Mouse (Mus musculus) C2C12 (cell line): ENCODE data around the gene Cbarp. TPM values are rescaled to one million over a fixed set of nuclear protein-coding genes. Genes with fewer than 3 reads are reported as not detected.

Experiments used
- H3K27me3 ChIP-seq: one replicate; pipeline ENCODE4 v1.6.1; 2011; ENCODE audit not compliant: control insufficient read depth, insufficient read depth, insufficient read length
- H3K36me3 ChIP-seq: one replicate; pipeline ENCODE4 v1.6.1; 2011; ENCODE audit not compliant: control insufficient read depth, insufficient read depth
- H3K4me3 ChIP-seq: one replicate; pipeline ENCODE4 v1.5.1; 2011; ENCODE audit warnings: mild to moderate bottlenecking, control low read depth; ENCODE audit not compliant: poor library complexity, insufficient read depth, severe bottlenecking
- H3K79me2 ChIP-seq: one replicate; pipeline ENCODE4 v1.6.1; 2011; ENCODE audit not compliant: control insufficient read depth, insufficient read depth
- H3K79me3 ChIP-seq: one replicate; pipeline ENCODE4 v1.6.1; 2011; ENCODE audit warnings: low read depth, control low read depth
- H3ac ChIP-seq: one replicate; pipeline ENCODE3; 2011; ENCODE audit warnings: low read depth; ENCODE audit not compliant: control insufficient read depth, insufficient read length
- CEBPB ChIP-seq: IDR thresholded peaks from one replicate; pipeline ENCODE4 v1.6.1; 2011; ENCODE audit warnings: low read depth, mild to moderate bottlenecking, control low read depth, moderate library complexity
- CTCF ChIP-seq: IDR thresholded peaks from one replicate; pipeline ENCODE4 v1.5.1; 2011; ENCODE audit not compliant: control insufficient read depth, insufficient read depth, insufficient read length
- FOSL1 ChIP-seq: IDR thresholded peaks from one replicate; pipeline ENCODE4 v1.8.0; 2011; ENCODE audit warnings: mild to moderate bottlenecking, low read length; ENCODE audit not compliant: poor library complexity, insufficient read depth, severe bottlenecking
- MAX ChIP-seq: IDR thresholded peaks from one replicate; pipeline ENCODE4 v1.6.1; 2011; ENCODE audit warnings: mild to moderate bottlenecking, control low read depth
- MYOD1 ChIP-seq: IDR thresholded peaks from one replicate; pipeline ENCODE4 v1.6.1; 2011; ENCODE audit warnings: low read depth; ENCODE audit not compliant: control insufficient read depth, insufficient read length
- MYOG ChIP-seq: IDR thresholded peaks from one replicate; pipeline ENCODE4 v1.6.1; 2011; ENCODE audit not compliant: control insufficient read depth, insufficient read length; ENCODE audit errors: extremely low read depth
- USF1 ChIP-seq: IDR thresholded peaks from one replicate; pipeline ENCODE4 v1.6.1; 2011; ENCODE audit warnings: low read depth, mild to moderate bottlenecking, control low read depth, moderate library complexity
- polyA plus RNA-seq: library from polyadenylated mRNA; unstranded; fragments of >200 nt; fragmentation: generic; extraction: Trizol; gene quantifications from one replicate; pipeline ENCODE4 v1.2.1, GENCODE M21; 2012; ENCODE audit warnings: missing spikeins

Gene Cbarp
- polyA plus RNA-seq, 1 experiment, result 12.1 TPM

GRCm38 (mm10) chr10:80089146-80089545 is 51.5 kb downstream of the Cbarp start:
- peaks cover 88% of the 10 kb centered on the region for H3K79me2 ChIP-seq
- TF ChIP-seq CTCF (no peak), MAX (no peak), USF1 (no peak), MYOD1 (no peak), FOSL1 (no peak), CEBPB (no peak), MYOG (no peak)
- H3K4me3 ChIP-seq, result no peak overlapping the region
- peaks cover 52% of the 10 kb centered on the region for H3K79me3 ChIP-seq
- no peak overlapping the region for H3ac ChIP-seq
- peaks cover 54% of the 10 kb centered on the region for H3K36me3 ChIP-seq
- no peaks in the 10 kb centered on the region for H3K27me3 ChIP-seq

GRCm38 (mm10) chr10:80087483-80087882 is 53.2 kb downstream of the Cbarp start:
- peaks cover 38% of the 10 kb centered on the region for H3K79me3 ChIP-seq
- no peak for TF ChIP-seq USF1
- no peak for TF ChIP-seq MAX
- no peak for TF ChIP-seq CEBPB
- no peak for TF ChIP-seq FOSL1
- no peak for TF ChIP-seq MYOG
- no peak for TF ChIP-seq CTCF
- TF ChIP-seq MYOD1, result no peak
- H3ac ChIP-seq, result no peak overlapping the region
- peaks cover 65% of the 10 kb centered on the region for H3K36me3 ChIP-seq
- peaks cover 72% of the 10 kb centered on the region for H3K79me2 ChIP-seq
- H3K4me3 ChIP-seq, result no peak overlapping the region
- H3K27me3 ChIP-seq, result no peaks in the 10 kb centered on the region

- H3K36me3 ChIP-seq, result peaks cover 71% of the 10 kb centered on the region
- no peak overlapping the region for H3K4me3 ChIP-seq
- TF ChIP-seq MYOD1, result no peak
- TF ChIP-seq FOSL1, result no peak
- TF ChIP-seq CTCF, result no peak
- TF ChIP-seq CEBPB, result no peak
- TF ChIP-seq USF1, result no peak
- no peak for TF ChIP-seq MAX
- no peak for TF ChIP-seq MYOG
- H3K79me2 ChIP-seq, result peaks cover 65% of the 10 kb centered on the region
- peaks cover 34% of the 10 kb centered on the region for H3K79me3 ChIP-seq
- no peaks in the 10 kb centered on the region for H3K27me3 ChIP-seq
- no peak overlapping the region for H3ac ChIP-seq
These were observed 53.8 kb downstream of the Cbarp start for GRCm38 (mm10) chr10:80086847-80087246.

- Histone ChIP-seq H3K79me3 (peaks cover 21% of the 10 kb centered on the region), H3K36me3 (peaks cover 75% of the 10 kb centered on the region), H3K79me2 (peaks cover 46% of the 10 kb centered on the region), H3ac (no peak overlapping the region), H3K27me3 (no peaks in the 10 kb centered on the region), H3K4me3 (no peak overlapping the region)
- TF ChIP-seq CEBPB (no peak), CTCF (no peak), MAX (no peak), MYOD1 (no peak), USF1 (no peak), FOSL1 (no peak), MYOG (no peak)
These were observed 55.7 kb downstream of the Cbarp start for GRCm38 (mm10) chr10:80084817-80085487.

- Histone ChIP-seq H3K27me3 (no peaks in the 10 kb centered on the region), H3K79me2 (peaks cover 8% of the 10 kb centered on the region), H3ac (no peak overlapping the region), H3K36me3 (peaks cover 83% of the 10 kb centered on the region), H3K4me3 (no peak overlapping the region), H3K79me3 (peaks cover 3% of the 10 kb centered on the region)
- TF ChIP-seq CTCF (no peak), USF1 (no peak), MYOG (no peak), MAX (no peak), CEBPB (no peak), FOSL1 (no peak), MYOD1 (no peak)
These were observed 59.6 kb downstream of the Cbarp start for GRCm38 (mm10) chr10:80081075-80081474.

Other genes starting within 250 kb of the Cbarp start
- gene Cfd, start 250.0 kb downstream of the Cbarp start, polyA plus RNA-seq, result not detected
- gene Med16, start 231.9 kb downstream of the Cbarp start, polyA plus RNA-seq, result 32.5 TPM
- not detected for gene Gm26602, start 230.0 kb downstream of the Cbarp start, polyA plus RNA-seq
- gene Kiss1r, start 223.9 kb downstream of the Cbarp start, polyA plus RNA-seq, result 0.13 TPM
- gene R3hdm4, start 219.6 kb downstream of the Cbarp start, polyA plus RNA-seq, result 46.7 TPM
- gene Arid3a, start 213.8 kb downstream of the Cbarp start, polyA plus RNA-seq, result 0.74 TPM
- 48.6 TPM for gene Wdr18, start 180.7 kb downstream of the Cbarp start, polyA plus RNA-seq
- gene Grin3b, start 170.1 kb downstream of the Cbarp start, polyA plus RNA-seq, result 0.30 TPM
- 102 TPM for gene Tmem259, start 156.5 kb downstream of the Cbarp start, polyA plus RNA-seq
- 437 TPM for gene Cnn2, start 152.3 kb downstream of the Cbarp start, polyA plus RNA-seq
- gene Abca7, start 144.3 kb downstream of the Cbarp start, polyA plus RNA-seq, result 10.7 TPM
- gene Arhgap45, start 124.2 kb downstream of the Cbarp start, polyA plus RNA-seq, result 1.6 TPM
- 269 TPM for gene Polr2e, start 101.0 kb downstream of the Cbarp start, polyA plus RNA-seq
- 964 TPM for gene Gpx4, start 93.7 kb downstream of the Cbarp start, polyA plus RNA-seq
- 29.4 TPM for gene Sbno2, start 35.3 kb downstream of the Cbarp start, polyA plus RNA-seq
- 106 TPM for gene Stk11, start 25.0 kb downstream of the Cbarp start, polyA plus RNA-seq
- 720 TPM for gene Atp5d, start 2.2 kb downstream of the Cbarp start, polyA plus RNA-seq
- 77.5 TPM for gene Midn, start 7.4 kb upstream of the Cbarp start, polyA plus RNA-seq
- 30.9 TPM for gene Cirbp, start 25.1 kb upstream of the Cbarp start, polyA plus RNA-seq
- 33.4 TPM for gene 1600002K03Rik, start 32.1 kb upstream of the Cbarp start, polyA plus RNA-seq
- 3.2 TPM for gene Efna2, start 38.6 kb upstream of the Cbarp start, polyA plus RNA-seq
- gene Mum1, start 85.6 kb upstream of the Cbarp start, polyA plus RNA-seq, result 57.7 TPM
- gene Ndufs7, start 108.3 kb upstream of the Cbarp start, polyA plus RNA-seq, result 288 TPM
- 48.3 TPM for gene Gamt, start 120.2 kb upstream of the Cbarp start, polyA plus RNA-seq
- gene Dazap1, start 120.7 kb upstream of the Cbarp start, polyA plus RNA-seq, result 159 TPM
- 5,397 TPM for gene Rps15, start 151.6 kb upstream of the Cbarp start, polyA plus RNA-seq
- 0.20 TPM for gene Apc2, start 155.1 kb upstream of the Cbarp start, polyA plus RNA-seq
- gene 2310011J03Rik, start 179.7 kb upstream of the Cbarp start, polyA plus RNA-seq, result 62.6 TPM
- 3.2 TPM for gene Pcsk4, start 188.7 kb upstream of the Cbarp start, polyA plus RNA-seq
- 5.9 TPM for gene Reep6, start 189.1 kb upstream of the Cbarp start, polyA plus RNA-seq
- gene Adamtsl5, start 207.6 kb upstream of the Cbarp start, polyA plus RNA-seq, result 18.3 TPM
- gene Plk5, start 215.6 kb upstream of the Cbarp start, polyA plus RNA-seq, result not detected
- gene Mex3d, start 246.8 kb upstream of the Cbarp start, polyA plus RNA-seq, result 37.4 TPM